Mouse (Mus musculus) gastrocnemius, postnatal 10 days (tissue): ENCODE results near the gene Zfp3. TPM values are rescaled to one million over a fixed set of nuclear protein-coding genes. Genes with fewer than 3 reads are reported as not detected.
"Not testable (repeated sequence)": the region's sequence is repeated elsewhere in the genome, so short reads cannot be mapped to it uniquely, and the experiment has no call there.

Experiments used
- DNase-seq: peaks from one replicate; pipeline ENCODE4 v3.0.0; 2021; ENCODE audit warnings: mixed read lengths
- total RNA-seq, 2 experiments: library from RNA; stranded (reverse); gene quantifications; 2 replicates each; pipeline ENCODE4 v1.2.3; 2021

Zfp3 gene
- total RNA-seq, 2 experiments from 2014 or later = 11.6 to 12.4 TPM

GRCm38 (mm10) chr11:70755645-70756044, 8.4 kb upstream of the Zfp3 start:
- peak; percentile 89 for DNase-seq

GRCm38 (mm10) chr11:70760446-70760845, 3.6 kb upstream of the Zfp3 start:
- DNase-seq = not testable (repeated sequence)

- no peak for DNase-seq
These were observed 1.4 kb upstream of the Zfp3 start for GRCm38 (mm10) chr11:70762641-70763040.

- DNase-seq = no peak
These were observed 450 bp upstream of the Zfp3 start for GRCm38 (mm10) chr11:70763582-70763935.

- DNase-seq = peak; percentile 30
These were observed 1.9 kb downstream of the Zfp3 start for GRCm38 (mm10) chr11:70765776-70766445.

GRCm38 (mm10) chr11:70770804-70771203, 6.8 kb downstream of the Zfp3 start:
- no peak for DNase-seq

- DNase-seq = peak; percentile 67
These were observed 13.0 kb downstream of the Zfp3 start for GRCm38 (mm10) chr11:70776830-70777571.

GRCm38 (mm10) chr11:70777634-70778033, 13.6 kb downstream of the Zfp3 start:
- DNase-seq = no peak

GRCm38 (mm10) chr11:70778058-70778457, 14.0 kb downstream of the Zfp3 start:
- DNase-seq = not testable (repeated sequence)

- DNase-seq = no peak
These were observed 21.9 kb downstream of the Zfp3 start for GRCm38 (mm10) chr11:70785908-70786307.

- DNase-seq = no peak
These were observed 23.0 kb downstream of the Zfp3 start for GRCm38 (mm10) chr11:70787052-70787451.

GRCm38 (mm10) chr11:70788972-70789655, 25.1 kb downstream of the Zfp3 start:
- no peak for DNase-seq

- no peak for DNase-seq
These were observed 26.4 kb downstream of the Zfp3 start for GRCm38 (mm10) chr11:70790426-70790825.

- DNase-seq = no peak
These were observed 27.0 kb downstream of the Zfp3 start for GRCm38 (mm10) chr11:70790874-70791551.

- DNase-seq = no peak
These were observed 27.7 kb downstream of the Zfp3 start for GRCm38 (mm10) chr11:70791676-70792075.

GRCm38 (mm10) chr11:70792409-70792808, 28.4 kb downstream of the Zfp3 start:
- DNase-seq = no peak

- no peak for DNase-seq
These were observed 38.3 kb downstream of the Zfp3 start for GRCm38 (mm10) chr11:70802208-70802864.

GRCm38 (mm10) chr11:70802865-70803261, 38.9 kb downstream of the Zfp3 start:
- no peak for DNase-seq

- DNase-seq = no peak
These were observed 39.7 kb downstream of the Zfp3 start for GRCm38 (mm10) chr11:70803711-70804200.

GRCm38 (mm10) chr11:70804395-70804794, 40.4 kb downstream of the Zfp3 start:
- no peak for DNase-seq

GRCm38 (mm10) chr11:70805641-70806175, 41.7 kb downstream of the Zfp3 start:
- DNase-seq = no peak

GRCm38 (mm10) chr11:70806697-70807096, 42.7 kb downstream of the Zfp3 start:
- DNase-seq = no peak
